Mouse (Mus musculus): Measurements from ENCODE around the gene Syt12.

Gene Syt12

GRCm38 (mm10) chr19:4477345-4478189 is at the start of gene Syt12:
Gene Syt12 (minus strand): TSS chr19:4477447.
- DNase-seq (ENCODE audit: low spot score in 2 of 2) = peak in 1 of 2 experiments; percentile 46

GRCm38 (mm10) chr19:4521426-4522050 is 44.3 kb upstream of the Syt12 start:
- DNase-seq (ENCODE audit: low spot score in 2 of 2) = no peak

- DNase-seq (ENCODE audit: low spot score in 2 of 2) = no peak
Measured at GRCm38 (mm10) chr19:4517483-4517882, 40.2 kb upstream of the Syt12 start.

DNA sequence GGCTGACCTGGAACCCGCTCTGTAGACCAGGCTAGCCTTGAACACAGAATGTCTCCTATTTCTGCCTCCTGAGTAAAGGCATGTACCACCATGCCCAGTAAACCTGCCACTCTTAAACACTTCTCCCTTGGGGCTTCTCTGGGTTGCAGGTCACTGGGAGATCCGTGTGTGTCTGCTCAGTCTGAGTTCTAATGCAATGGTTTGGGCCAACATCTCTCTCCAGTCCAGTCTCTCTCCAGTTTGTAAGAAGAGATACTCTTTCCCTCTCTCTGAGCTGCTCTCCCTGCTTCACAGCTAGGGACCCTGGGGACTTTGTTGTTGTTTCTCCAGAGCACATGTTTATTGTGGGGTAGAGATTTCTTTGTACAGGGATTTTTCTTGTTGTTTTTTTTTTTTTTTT is 39.0 kb upstream of the Syt12 start:
- no peak for DNase-seq (ENCODE audit: low spot score in 2 of 2)

GRCm38 (mm10) chr19:4515746-4516145 is 38.5 kb upstream of the Syt12 start:
- DNase-seq (ENCODE audit: low spot score in 2 of 2) = no peak

DNA sequence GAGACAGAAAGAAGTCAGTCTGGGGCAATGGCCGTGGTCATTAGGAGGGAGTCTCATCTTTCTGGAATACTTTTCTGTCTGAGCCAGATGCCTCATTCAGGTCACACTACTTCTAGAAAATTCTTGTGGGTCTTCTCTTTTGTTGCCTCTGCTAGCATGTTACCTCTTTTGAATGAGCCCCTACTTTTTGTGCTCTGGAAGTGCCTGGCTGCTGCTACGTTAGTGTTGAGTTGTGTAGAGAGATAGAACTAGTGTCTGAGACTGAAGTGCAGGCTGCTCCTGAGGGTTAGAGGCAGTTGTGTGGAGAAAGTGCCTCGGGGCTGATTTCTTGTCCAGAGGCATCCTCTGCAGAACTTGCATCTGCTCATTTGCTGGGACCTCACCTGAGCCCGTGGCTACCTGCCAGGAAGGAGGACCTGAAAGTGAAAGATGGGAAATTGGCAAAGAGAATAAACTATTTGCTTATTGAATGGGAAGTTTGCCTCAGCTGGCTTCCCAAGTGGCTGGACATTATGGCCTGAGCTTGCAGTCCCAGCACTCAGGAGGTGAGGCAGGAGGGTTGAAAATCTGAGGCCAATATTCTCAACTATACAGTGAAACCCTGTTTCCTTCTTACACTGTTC is 36.1 kb upstream of the Syt12 start:
- no peak for DNase-seq (ENCODE audit: low spot score in 2 of 2)

GRCm38 (mm10) chr19:4511116-4511841 is 34.0 kb upstream of the Syt12 start:
- no peak for DNase-seq (ENCODE audit: low spot score in 2 of 2)

DNA sequence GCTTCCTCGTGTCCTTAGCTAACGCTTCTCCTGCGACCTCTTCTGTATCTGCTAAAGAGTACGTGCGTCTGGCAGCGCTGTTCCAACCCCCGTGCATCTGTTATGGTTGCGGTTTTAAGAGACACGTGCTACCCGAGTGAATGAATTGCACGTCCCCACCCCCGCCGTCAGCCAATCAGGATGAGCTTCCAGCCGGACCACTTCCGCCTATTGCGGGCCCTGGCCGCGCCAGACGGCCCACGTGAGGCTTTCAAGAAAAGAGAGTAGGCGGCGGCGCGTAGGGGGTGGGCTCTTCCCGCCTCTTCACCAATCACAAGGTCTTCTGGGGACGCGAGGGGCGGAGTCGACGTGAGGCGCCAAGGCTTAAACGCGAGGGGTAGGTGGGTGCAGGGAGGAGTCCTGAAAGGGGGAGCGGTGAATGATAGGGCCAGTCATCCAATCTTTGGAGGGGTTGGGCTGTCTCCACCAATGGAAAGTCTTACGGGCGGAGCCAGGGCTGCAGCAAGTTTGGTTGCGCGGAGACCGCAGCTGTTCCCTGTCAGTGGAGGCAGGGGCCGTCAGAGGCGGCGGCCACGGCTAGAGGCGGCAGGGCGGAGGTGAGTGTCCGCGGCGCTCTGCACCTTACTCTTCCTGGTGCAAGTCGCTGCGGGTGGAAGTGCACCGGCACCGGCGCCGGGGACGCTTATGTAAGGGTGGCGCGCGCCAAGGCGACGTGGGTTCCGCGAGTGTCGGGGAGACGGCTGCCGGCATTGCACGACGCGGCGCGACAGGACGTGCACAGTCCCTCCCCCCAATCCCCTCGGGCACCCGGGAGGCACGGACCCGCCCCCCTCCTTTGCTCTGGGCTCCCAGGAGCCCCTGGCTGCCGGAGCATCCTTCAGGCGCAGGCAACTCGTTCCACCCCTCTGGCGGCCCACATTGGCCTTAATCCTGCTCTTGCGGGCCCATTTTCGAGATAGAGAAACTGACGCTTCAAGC is 33.0 kb upstream of the Syt12 start, which contains the start of gene Pcx:
TSS of gene Pcx (plus strand) at position 487 of the 978 bp plus-strand sequence.
- DNase-seq (ENCODE audit: low spot score in 2 of 2) = peak; percentile 94 to 96

DNA sequence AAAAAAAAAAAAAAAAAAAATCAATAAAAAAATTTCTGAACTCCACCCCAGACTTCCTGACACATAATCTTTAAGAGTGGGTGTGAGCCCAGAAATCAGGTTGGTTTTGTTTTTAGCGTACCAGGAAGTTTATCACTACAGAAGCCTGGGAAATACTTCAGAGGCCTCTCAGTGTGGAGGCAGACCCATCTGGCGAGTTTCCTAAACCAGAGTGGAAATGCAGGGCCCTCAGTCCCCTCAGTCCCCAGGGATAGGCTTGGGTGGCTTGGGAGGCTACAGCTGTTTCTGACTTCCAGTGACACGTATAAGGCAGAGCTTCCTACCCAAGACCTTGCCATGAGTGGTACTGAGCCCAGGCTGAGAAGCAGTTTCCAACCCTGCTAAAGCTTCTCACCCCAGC is 30.5 kb upstream of the Syt12 start:
- DNase-seq (ENCODE audit: low spot score in 2 of 2) = no peak

DNA sequence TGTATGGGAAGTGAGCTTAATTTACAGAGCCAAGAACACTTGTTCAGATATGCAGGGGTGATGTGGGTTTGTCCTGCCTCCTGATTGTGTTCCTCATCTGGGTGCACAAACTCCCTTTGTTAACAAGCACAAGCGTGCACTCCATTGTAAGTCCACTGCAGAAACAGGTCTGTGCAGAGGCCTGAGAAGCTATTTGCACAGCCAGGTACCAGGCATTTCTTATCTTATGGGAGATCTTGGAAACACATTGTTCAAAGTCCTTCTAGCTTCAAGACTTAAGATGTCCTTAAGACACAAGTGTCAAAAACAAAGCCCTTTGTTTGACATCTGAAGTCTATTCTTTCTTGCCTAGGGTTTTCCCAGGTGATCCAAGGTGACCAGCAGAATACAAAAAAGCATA is 27.6 kb upstream of the Syt12 start:
- no peak for DNase-seq (ENCODE audit: low spot score in 2 of 2)

- DNase-seq (ENCODE audit: low spot score in 2 of 2) = no peak
Measured at GRCm38 (mm10) chr19:4502701-4503100, 25.5 kb upstream of the Syt12 start.

DNA sequence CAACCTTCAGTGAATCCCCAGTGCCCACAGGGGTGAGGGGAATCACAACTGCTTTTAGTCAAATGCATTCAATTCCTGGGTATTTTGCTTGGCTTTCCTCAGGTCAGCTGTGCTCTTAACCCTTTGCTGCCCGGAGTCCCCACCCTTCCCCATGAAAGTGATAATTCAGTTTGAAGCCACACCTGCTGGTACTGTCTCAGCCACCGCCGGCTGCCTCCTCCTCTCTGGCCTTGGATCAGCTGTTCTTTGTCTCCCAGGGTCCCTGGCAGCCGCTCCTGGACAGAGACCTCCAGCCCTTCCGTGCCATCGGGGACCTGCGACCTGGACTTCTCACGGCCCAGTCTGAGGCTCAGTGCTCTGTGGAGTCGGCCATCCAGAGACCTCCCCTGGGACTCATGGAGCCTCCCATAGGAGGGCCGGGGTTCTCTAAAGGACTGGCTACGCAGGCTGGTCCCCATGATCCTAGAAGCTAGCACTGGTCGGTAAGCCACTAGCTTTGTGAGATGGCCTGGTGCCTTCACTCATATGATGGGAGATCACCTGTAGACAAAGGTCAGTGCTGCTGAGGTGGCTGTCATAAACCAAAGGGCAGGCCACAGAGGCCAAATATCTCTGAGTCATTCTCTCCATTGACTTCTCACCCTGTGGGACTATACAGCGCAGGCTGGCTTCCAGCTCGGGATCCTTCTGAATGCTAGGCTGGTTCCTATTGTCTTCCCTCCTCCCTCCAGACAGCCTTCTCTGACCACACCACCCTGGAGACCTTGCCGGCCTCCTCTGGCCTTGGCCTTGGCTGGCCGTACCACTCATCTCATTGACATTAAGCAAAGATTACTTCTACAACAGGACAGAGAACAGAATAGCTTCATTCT is 21.1 kb upstream of the Syt12 start, which contains the start of gene 2010003K11Rik:
TSS of gene 2010003K11Rik (minus strand) at position 522 of the 872 bp plus-strand sequence.
- DNase-seq (ENCODE audit: low spot score in 2 of 2) = no peak

GRCm38 (mm10) chr19:4497263-4497973 is 20.2 kb upstream of the Syt12 start:
- peak; percentile 67 to 68 for DNase-seq (ENCODE audit: low spot score in 2 of 2)

DNA sequence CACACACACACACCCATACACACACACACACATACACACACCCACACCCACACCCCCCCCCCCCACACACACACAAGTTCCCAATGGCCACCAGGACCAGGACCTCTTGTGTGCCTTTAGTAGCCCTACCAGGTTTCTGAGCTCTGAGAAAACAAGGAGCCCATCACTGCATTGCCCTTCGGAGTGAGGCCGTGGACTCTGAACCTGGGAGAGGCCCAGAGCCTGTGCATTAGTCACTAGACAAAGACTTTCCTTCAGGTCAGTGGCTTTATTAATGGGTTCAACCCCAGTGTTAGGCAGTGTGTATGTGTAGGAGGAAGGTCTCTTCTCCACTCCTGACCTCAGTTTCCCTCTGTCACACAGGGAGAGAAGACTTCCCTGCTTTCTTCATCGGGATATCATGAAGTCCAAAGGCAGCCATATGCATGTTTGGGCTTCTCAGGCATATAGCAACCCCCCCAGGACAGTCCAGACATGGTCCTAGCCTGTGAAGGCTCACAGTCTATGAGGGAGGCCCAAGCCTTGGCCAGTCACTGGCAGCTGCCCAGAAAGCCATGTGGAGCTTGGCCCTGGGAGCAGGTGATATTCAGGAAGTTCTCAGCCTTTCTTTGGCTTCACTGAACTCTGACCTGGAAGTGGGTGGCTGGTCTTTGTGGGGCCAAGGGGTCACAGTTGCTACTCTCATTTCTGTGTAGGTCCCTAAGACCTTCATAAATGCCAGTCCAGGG is 19.5 kb upstream of the Syt12 start:
- no peak for DNase-seq (ENCODE audit: low spot score in 2 of 2)

DNA sequence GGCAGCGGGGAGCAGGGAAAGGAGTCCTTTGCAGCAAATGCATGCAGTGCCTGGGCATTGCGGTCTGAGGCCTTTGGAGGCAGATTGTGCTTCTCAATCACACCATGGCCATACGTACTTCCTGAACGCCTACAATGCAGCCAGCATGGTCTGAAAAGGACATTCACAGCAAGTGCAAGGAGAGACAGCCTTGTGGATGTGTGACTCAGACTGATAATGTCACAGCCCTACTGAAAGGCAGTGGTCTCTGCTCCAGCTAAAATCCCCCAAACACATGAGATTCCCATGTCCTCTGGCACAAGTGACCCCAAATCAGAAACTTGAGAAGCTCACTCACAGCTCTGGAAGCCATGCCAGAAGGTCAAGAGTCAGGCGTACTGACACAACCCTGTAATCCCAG is 18.6 kb upstream of the Syt12 start:
- DNase-seq (ENCODE audit: low spot score in 2 of 2) = no peak

DNA sequence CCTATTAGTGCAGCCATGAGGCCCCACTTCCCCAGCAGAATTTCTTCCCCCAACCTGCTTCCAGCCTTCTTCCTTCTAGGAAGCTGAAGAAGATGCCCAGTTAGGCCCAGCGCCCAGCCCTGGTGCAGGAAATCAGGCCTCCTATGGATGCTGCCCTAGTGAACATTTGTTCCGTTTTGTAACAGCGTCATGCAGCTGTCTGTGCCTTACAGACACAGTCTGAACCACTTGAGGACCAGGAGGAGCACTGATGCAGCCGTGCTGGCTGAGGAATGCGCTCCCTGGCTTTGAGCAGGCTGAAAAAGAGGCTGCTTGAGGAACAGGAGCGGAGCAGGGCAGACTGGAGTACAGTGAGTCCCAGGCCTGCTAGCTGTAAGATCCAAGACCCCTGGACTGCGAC is 17.5 kb upstream of the Syt12 start:
- no peak for DNase-seq (ENCODE audit: low spot score in 2 of 2)

DNA sequence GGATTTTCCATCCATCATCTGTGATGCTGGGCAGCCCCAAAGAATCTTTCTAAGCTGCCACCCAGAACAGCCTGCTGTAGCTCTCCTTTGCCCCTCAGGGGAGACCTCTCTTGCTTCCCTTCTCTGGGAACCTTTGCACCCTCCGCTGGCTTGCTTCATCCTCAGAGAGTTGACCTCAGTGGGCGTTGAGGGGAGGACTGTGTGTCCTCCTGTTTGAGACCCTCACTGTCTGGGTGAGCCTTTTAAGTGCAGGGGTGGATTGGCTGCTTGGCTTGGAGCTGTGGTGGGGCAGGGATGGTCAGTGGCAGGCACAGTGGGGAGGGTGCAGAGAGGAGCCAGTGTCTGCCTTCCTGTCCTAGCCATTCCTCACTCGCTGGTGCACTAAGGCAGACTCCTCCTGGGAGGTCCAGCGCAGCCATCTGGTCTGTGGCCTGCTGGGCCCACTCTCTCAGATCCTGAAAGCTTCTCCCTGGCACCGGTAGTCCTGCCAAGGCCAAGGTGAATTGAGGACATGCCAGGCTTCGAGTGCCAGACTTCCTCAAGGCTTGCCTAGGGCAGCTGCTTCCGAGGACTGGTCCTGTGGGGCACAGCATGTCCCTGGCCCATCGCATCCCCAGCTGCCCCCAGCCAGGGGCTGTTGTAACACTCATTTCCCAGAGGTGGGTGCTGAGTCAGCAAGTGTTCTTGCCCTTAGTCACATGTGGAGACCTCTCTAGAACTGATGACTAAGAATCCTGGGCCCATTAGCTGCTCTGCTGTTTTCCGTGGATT is 15.5 kb upstream of the Syt12 start:
- no peak for DNase-seq (ENCODE audit: low spot score in 2 of 2)
